Mouse (Mus musculus) liver, adult 2 months (tissue): ENCODE data around the gene Ubxn1.

Experiments used
- CTCF ChIP-seq: fragments of 200-500 bp; IDR thresholded peaks from 2 replicates; pipeline ENCODE4 v1.5.1; 2011; ENCODE audit warnings: low read depth, low read length, control low read depth
- POLR2A ChIP-seq: fragments of 200-500 bp; IDR thresholded peaks from 2 replicates; pipeline ENCODE4 v1.6.1; 2011; ENCODE audit warnings: low read length, control low read depth; ENCODE audit not compliant: insufficient read depth; ENCODE audit errors: extremely low read depth

DNA sequence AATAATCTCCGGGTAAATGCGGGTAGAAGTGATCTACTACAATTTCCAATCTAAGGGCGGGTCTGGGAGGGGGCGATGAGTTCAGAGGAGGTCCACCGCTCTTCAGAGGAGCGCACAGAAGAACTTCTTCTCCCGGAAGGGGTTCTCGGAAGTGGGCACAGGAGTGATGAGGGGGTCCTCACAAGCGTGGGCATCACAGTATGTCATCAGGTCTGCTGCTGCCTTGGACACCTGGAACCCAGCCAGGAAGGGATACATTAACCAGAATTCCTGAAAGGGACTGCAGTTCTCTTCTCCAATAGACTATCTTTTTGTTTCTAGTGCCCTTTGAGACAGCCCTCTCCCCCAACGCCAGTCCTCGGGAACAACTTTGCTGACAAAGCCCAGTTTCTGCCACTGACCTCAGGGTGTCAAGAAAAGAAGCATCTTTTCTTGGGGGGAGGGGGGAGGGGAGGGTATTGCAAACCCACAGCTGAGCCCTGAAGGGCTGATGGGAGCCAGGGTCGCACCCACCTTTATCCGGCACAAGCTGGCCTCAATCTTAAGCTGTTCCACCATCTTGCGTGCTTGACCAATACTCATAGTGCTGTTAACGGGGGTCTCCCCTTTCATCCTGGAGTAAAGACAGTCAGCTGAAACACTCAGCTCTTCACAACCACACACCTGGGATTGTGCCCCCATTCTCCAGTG lies 33.1 kb upstream of the Ubxn1 start:
- TF ChIP-seq CTCF, result no peak
- no peak for TF ChIP-seq POLR2A
